Comparison of ENCODE assay signal across 8 mouse cellular contexts in the genomic region with DNA sequence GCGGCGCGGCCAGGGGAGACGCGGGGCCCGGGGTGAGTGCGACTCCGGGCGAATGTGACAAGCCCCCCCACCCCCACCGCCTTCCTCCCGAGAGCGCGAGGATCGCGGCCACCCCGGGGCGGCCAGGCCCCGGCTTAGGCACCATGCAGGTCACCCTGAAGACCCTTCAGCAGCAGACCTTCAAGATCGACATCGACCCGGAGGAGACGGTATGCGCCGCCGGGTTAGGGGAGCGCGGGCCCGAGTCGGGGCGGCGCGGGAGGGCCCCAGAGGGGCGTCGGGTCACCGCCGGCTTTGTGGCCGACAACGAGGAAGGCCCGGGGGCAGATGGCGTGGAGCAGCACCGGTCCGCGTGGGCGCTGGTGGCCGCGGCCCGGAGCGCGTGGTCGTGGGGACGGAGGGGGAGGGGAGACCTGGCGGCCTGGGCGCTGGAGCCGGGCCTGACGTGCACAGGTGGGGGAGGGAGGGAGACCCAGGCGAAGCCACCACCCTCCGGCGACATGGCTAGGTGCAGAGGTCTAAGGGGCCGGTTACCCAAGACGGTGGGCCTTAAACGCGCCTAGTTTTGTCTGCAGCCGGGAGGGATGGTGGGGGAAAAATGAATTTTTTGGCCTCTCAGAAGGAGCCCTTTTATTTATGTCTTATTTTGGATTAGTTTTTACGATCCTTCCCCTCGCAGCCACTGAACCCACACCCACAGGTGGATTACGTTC. TPM values are rescaled to one million over a fixed set of nuclear protein-coding genes. Genes with fewer than 3 reads are reported as not detected.
DNase-seq lines count a peak whose midpoint lies in the region; ATAC-seq and TF ChIP-seq lines count a peak whose summit lies in the region.

No protein-coding gene starts in this region.

- H3K27ac ChIP-seq in embryonic facial prominence, embryonic 10.5 days (replicated peaks) = peak overlapping the region; percentile 99
- H3K27ac ChIP-seq in heart, postnatal 0 days (ENCODE audit: low read depth) = peak overlapping the region; percentile 92

- ATAC-seq in heart, postnatal 0 days (ENCODE audit: insufficient read depth, low read depth) = peak; percentile 18

- no peak for TF ChIP-seq CTCF in heart, postnatal 0 days (IDR thresholded peaks at IDR 0.05; ENCODE audit: low read depth)

- DNase-seq in CD4-positive, CD25-positive, alpha-beta regulatory T cell, adult 2 months (ENCODE audit: low read depth, low spot score) = peak; percentile 80
- DNase-seq in R1 (ENCODE audit: low read depth, low spot score) = peak; percentile 70
- DNase-seq in embryonic facial prominence, embryonic 10.5 days (ENCODE audit: low spot score) = peak; percentile 80
- DNase-seq in heart, postnatal 0 days (ENCODE audit: low spot score) = peak; percentile 55
- peak; percentile 59 to 76 for DNase-seq in kidney, postnatal 36 days
- DNase-seq in lung, postnatal 4 days = peak; percentile 58 to 61
- peak; percentile 45 for DNase-seq in right cerebral cortex, adult 18-20 months
- DNase-seq in Muller cell, postnatal 12 days (ENCODE audit: inconsistent ontology term) = no peak

- peaks cover 4% of the 10 kb centered on the region; the same call in 1 of the 2 replicates for H3K36me3 ChIP-seq in embryonic facial prominence, embryonic 10.5 days (replicated peaks)
- H3K36me3 ChIP-seq in heart, postnatal 0 days (replicated peaks; ENCODE audit: control insufficient read depth, insufficient read depth, low read length) = no peaks in the 10 kb centered on the region

- no peak for TF ChIP-seq EP300 in heart, postnatal 0 days (IDR thresholded peaks at IDR 0.05; ENCODE audit: low read depth)

- peaks cover 23% of the 10 kb centered on the region for H3K4me1 ChIP-seq in embryonic facial prominence, embryonic 10.5 days
- peaks cover 29% of the 10 kb centered on the region for H3K4me1 ChIP-seq in heart, postnatal 0 days (ENCODE audit: control insufficient read depth, insufficient read depth)

- H3K4me2 ChIP-seq in heart, postnatal 0 days (ENCODE audit: low read depth, low read length) = peak overlapping the region; percentile 75

- peak overlapping the region; percentile 86 for H3K4me3 ChIP-seq in embryonic facial prominence, embryonic 10.5 days
- H3K4me3 ChIP-seq in heart, postnatal 0 days (ENCODE audit: low read depth, low read length) = peak overlapping the region; percentile 95

- no peaks in the 10 kb centered on the region for H3K27me3 ChIP-seq in embryonic facial prominence, embryonic 10.5 days (replicated peaks; ENCODE audit: low read depth, poor library complexity, severe bottlenecking)
- no peaks in the 10 kb centered on the region for H3K27me3 ChIP-seq in heart, postnatal 0 days (ENCODE audit: control insufficient read depth, insufficient read depth, low read length)

- H3K9ac ChIP-seq in heart, postnatal 0 days (replicated peaks; ENCODE audit: low read depth, low read length) = peak overlapping the region; percentile 97

- 1% methylated on average over 66 of the region's 66 CpGs for WGBS in embryonic facial prominence, embryonic 10.5 days
- WGBS in heart, postnatal 0 days = under 1% methylated on average over 58 of the region's 66 CpGs

- H3K9me3 ChIP-seq in embryonic facial prominence, embryonic 10.5 days = no peaks in the 10 kb centered on the region
- H3K9me3 ChIP-seq in heart, postnatal 0 days (replicated peaks; ENCODE audit: control insufficient read depth, low read length) = no peaks in the 10 kb centered on the region

RNA-seq across cellular contexts. Expression of gene Rad23b, which starts 0.5 kb away (rescaled TPM):
- 83.7 and 91.2 TPM in 2 replicates for polyA plus RNA-seq in embryonic facial prominence, embryonic 10.5 days (2016; fragmentation: Nextera tagmentation; extraction: Ambion mirVana)
- total RNA-seq in heart, postnatal 0 days (2014; rRNA removed; ENCODE audit: low replicate concordance) = 174 and 179 TPM in 2 replicates
- polyA plus RNA-seq in heart, postnatal 0 days (2015; fragmentation: Nextera tagmentation; extraction: Ambion mirVana) = 44.7 and 48.8 TPM in 2 replicates
